Mouse (Mus musculus) ovary, postnatal 14 days (tissue): ENCODE data around the gene Qrfpr.
A peak's percentile ranks its signal among the peaks of the same experiment; 100 is the strongest.

Experiments used
- DNase-seq: peaks from one replicate; pipeline ENCODE4 v3.0.0; 2022; ENCODE audit warnings: low spot score

Gene Qrfpr

GRCm38 (mm10) chr3:36221743-36222682 lies at the start of gene Qrfpr:
Gene Qrfpr, minus strand, starts transcription at chr3:36222313.
- no peak for DNase-seq

GRCm38 (mm10) chr3:36263873-36264272 lies 41.8 kb upstream of the Qrfpr start:
- no peak for DNase-seq

GRCm38 (mm10) chr3:36263265-36263664 lies 41.2 kb upstream of the Qrfpr start:
- DNase-seq = no peak

DNA sequence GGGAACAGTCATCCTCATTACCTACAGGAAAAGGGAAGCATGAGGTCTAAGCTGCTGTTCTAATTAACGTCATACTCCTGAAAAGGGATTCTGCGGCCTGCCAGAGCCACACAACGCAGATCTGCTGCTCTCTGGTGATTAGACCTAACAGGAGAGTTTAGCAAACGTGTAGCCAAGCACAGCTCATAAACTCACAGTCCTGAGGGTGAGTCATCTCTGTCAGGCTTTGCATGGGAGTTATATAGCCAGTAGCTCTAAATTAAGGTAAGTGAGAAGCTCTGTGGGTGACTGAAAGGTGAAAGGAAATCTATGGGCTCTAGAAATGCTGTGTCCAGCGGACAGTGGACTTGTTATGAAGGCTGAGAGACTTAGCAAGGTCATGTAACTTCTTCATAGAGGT lies 28.5 kb upstream of the Qrfpr start:
- no peak for DNase-seq

- no peak for DNase-seq
Observed at GRCm38 (mm10) chr3:36248446-36248845, 26.3 kb upstream of the Qrfpr start.

- DNase-seq = no peak
Observed at GRCm38 (mm10) chr3:36229941-36230340, 7.8 kb upstream of the Qrfpr start.

DNA sequence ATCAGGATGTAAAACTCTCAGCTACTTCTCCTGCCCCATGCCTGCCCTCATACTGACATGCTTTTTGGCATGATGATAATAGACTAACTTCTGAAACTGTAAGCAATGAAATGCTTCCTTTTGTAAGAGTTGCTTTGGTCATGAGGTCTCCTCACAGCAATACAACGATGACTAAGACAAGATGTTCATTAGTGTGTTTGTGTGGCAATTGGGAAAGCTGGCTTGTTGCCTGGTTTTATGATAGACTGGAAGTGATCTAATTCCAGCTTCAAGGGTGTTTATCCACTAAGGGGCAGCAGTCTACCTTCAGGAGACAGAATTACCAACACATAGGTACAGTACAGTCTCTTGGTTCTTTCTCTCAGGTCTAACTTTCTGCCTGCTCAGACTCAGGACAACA lies 5.1 kb upstream of the Qrfpr start:
- no peak for DNase-seq

GRCm38 (mm10) chr3:36223361-36223760 lies 1.2 kb upstream of the Qrfpr start:
- no peak for DNase-seq

DNA sequence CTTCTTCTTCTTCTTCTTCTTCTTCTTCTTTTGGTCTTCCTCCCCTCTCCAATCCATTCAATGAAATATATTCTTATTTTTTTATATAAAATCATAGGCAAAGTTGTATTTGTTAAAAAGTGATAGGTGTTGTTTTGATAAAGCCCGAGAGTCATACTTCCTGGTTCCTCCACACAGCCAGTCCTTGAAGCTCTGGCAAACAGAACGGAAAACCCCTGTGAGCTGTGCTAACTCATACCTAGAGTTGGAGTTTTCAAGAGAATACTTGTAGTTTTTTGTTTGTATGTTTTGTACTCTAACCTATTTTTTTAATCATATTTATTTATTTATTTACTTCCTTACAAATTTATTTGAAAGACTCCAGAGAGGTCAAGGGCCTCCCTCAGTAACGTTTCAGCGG lies 9.4 kb downstream of the Qrfpr start:
- DNase-seq = no peak

DNA sequence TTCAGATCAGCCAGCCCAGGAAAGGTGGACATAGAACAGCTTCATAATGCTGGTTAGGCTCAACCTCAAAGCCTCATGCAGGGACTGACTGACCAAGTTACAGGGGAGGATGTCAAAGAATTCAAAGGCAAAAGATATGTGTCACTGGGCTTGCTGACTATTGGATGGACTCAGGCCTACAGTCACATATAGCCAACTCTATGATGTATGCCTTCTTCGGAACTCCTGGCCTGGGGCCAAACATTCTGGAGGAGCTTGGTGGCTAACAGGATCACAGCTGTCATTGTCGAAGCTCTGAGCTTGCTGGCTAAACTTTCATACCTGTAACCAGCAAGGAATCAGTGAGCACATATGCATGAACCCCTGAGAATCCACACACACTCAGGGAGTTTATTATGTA lies 11.2 kb downstream of the Qrfpr start:
- DNase-seq = no peak

DNA sequence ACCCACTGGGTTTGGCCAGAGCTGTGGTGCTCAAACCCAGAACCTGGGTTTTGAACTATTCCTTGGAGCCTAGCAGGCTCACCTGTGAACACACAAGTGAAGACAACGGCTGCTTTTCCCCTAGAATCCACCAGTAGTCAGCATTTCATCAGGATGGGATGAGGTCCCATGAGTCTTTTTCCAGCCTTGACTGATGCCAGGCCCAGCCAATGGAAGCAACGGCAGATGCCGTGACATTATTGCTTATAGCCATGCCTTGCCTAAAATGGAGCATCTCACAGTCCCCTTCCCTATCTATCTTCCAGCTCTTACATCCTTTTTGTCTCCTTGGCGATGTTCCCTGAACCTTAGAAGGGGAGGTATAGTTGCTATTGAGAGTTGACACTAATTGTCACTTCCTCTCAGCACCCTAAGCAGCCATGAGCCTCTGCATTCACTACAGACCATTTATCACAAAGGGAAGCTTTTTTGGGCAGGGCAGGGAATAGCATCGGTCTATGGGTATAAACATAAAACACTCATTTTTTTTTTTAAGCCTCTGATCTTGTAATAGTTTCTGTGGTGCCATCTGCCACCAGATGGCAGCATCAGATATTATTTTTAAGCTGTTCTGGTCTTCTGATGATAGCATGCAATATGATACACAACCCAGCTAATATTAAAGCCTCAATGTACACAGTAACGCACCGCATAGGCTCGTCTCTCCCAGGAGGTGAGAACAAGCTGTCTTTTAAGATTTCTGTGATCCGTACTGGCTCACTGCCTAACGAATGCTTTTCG lies 12.1 kb downstream of the Qrfpr start:
- DNase-seq = peak; percentile 5

GRCm38 (mm10) chr3:36207520-36208264 lies 14.4 kb downstream of the Qrfpr start:
- DNase-seq = no peak

GRCm38 (mm10) chr3:36202932-36203331 lies 19.2 kb downstream of the Qrfpr start:
- no peak for DNase-seq

DNA sequence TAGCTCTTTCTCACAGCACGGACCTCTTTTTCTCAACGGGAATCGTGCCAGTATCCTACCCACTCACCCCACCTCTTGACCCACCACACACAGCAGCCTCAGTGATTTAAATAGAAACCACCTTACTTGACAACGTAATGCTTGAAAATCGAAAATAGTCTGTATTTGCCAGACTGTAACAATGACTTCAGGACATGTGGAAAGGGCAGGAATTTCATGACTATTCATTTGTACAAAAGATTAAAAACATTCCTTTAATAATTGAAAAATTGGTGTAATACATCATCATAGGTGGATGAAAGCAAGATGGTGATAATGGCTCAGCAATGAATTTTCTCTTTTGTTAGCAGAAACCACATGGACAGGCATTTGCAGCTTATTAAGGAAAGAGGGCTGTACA lies 21.0 kb downstream of the Qrfpr start:
- DNase-seq = no peak

- no peak for DNase-seq
Observed at GRCm38 (mm10) chr3:36189243-36189642, 32.9 kb downstream of the Qrfpr start.

GRCm38 (mm10) chr3:36186510-36186909 lies 35.6 kb downstream of the Qrfpr start:
- no peak for DNase-seq

DNA sequence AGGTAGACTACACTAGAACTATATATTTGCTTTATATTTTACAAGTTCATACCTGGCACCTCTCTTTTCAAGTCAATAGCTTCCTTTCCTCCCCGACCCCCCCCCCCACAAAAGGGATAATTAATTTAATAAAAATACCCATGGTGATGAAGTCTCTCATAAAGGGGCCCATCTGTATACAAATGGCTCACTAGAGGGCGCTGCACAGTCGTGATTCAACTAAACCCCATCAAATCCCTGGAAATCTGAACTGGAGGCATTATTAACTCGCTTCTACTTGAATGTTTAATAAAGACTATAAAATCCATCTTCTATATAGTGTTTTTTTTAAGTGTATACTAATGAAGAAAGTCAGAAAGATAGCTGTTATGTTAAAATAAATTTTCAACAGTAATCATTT lies 40.6 kb downstream of the Qrfpr start:
- peak; percentile 38 for DNase-seq

DNA sequence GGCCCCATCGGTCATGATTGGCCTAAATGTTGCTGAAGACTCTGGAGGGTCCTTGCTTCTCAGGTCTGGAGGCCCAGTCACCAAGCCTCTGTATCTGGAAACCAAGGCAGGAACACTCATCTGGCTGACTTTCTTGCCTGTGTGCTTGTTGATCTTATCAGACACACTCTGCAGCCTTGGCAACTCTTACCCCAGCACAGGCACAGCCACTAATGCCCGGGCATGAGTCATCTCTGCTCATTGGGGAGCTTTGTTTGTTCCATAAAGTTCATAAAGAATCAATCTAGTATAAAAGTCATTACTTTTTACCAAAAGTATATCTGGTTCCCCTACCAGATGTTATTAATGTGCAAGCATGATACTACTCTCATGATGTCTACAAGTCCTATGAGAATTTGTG lies 48.4 kb downstream of the Qrfpr start:
- no peak for DNase-seq

- DNase-seq = no peak
Observed at GRCm38 (mm10) chr3:36171348-36171747, 50.8 kb downstream of the Qrfpr start.

- no peak for DNase-seq
Observed at GRCm38 (mm10) chr3:36170670-36171210, 51.4 kb downstream of the Qrfpr start.

- DNase-seq = no peak
Observed at GRCm38 (mm10) chr3:36155268-36155667, 66.8 kb downstream of the Qrfpr start.
